Mouse (Mus musculus) right cerebral cortex, postnatal 14 days (tissue): ENCODE results near the gene Dnah2.

ENCODE experiments used
- DNase-seq: peaks from one replicate; pipeline ENCODE4 v3.0.0; 2022

Gene Dnah2

DNA sequence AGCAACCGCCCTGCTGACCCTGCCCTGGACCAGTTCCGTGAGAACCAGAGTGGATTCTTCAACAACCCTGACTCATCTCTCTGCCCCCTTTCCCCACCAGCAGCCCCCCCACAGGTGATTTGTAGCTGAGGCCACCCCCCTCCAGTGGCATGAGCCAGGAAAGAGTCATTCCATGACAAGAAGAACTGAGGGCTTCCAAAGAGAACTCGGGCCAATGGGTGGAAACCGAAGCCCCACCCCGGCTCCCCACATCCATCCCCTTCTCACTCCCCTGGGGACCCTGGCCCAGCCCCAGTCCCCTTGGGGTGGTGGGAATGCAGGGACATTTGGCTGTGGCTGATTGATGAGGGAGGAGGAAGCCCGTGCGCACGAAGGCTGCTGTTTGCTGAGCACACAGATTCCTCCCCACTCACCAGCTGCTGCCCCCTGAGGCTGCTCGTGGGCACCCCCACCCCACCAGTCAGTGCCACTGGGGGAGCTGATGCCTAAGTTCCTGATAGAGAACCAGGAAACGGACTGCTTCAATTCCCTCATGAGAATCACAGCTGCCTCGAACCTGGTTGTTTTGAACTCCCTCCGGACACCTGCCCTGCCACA lies at the start of gene Dnah2:
Dnah2 (minus strand) TSS at position 51 of the 597 bp plus-strand sequence.
- DNase-seq = no peak

DNA sequence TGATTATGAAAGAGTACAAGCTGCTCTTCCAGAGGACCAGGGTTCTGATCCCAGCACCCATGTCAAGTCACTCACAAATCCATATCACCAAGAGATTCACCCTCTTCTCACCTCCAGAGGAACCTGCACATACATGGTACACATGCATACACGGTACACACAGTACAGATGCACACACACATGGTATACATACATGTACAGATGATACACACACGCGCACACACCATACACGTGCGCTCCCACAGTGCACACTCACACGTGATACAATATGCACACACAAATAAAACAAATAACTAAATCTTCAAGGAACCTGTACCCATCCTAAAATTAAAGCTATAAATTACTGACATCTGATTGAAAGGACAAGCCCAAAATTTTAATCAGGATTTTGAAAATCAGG lies 45.9 kb upstream of the Dnah2 start:
- no peak for DNase-seq

- no peak for DNase-seq
Measured at GRCm38 (mm10) chr11:69592799-69593198, 43.9 kb upstream of the Dnah2 start.

- DNase-seq = peak; percentile 78
Measured at GRCm38 (mm10) chr11:69591899-69592637, 43.2 kb upstream of the Dnah2 start.

DNA sequence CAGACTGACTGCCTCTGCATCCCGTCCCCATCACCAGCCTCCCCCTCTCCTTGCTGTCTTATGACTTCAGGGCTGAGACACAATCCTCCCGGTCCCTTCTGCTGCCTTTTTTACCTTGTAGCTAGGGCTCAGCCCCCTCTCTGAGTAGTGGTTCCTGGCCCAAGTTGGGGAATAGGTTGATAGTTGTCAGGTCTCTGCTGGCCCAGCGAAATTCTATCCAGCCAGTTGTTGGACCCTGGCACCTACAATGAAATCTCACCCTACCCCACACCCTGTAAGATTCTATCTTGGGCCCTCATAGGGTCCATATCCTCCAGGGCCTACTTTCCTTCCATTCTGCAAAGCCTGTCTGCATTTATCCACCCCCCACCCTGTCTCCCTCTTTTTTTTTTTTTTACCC lies 42.5 kb upstream of the Dnah2 start:
- DNase-seq = no peak

DNA sequence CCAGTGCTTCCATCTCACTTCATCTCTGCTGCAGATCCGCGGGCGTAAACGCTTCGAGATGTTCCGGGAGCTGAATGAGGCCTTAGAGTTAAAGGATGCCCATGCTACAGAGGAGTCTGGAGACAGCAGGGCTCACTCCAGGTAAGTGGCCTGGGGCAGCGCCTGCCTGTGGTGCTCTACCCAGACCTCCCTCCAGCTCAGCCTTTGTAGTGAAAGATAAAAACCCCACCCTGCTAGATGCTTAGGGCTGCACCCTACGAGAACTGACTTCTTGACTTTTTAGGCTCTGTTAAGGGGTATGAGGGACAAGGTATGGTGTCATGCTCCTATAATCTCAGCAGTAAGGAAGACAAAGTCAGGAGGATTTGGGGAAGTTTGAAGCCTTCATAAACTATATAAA lies 41.7 kb upstream of the Dnah2 start:
- DNase-seq = no peak

DNA sequence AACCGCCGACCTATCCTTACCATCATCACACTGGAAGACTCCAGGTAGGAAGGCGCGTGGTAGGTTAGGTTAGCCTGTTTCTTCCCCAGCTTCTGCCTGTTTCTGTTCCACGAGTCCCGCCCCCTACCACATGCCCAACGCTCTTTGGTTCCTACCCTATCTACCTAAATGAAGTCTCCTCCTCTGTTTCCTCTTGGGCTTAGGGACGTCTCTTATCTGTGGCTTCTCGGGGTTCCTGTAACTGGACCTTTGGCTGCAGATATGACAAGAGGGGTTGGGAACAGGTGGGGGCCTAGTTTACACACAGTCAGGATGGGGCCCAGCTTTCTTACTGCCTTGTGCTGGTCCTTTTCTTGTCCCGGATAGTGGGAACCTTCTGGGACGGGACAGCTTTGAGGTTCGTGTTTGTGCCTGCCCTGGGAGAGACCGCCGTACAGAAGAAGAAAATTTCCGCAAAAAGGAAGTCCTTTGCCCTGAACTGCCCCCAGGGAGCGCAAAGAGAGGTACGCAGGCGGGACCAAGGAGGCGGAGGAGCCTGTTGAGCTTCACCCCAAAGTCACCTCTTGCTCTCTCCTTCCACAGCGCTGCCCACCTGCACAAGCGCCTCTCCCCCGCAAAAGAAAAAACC lies 40.4 kb upstream of the Dnah2 start:
- DNase-seq = no peak

GRCm38 (mm10) chr11:69585718-69586325 lies 36.9 kb upstream of the Dnah2 start:
- no peak for DNase-seq

DNA sequence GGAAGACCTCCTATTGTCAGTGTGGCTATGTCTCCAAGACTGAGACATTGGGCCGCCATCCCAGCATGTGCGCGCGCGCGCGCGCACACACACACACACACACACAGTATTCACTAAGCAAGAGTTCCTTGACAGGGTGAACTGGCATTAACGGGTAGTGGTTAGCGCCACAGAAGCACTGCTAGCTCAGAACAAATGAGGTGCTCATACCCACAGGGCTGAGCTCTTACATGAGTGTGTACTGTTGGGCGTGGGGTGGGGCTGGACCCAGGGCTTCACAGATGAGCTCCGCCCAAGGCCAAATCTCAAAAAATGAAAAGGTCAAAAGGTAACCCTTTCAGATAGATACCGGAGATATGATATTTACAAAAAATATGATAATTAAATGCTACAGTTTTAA lies 36.0 kb upstream of the Dnah2 start:
- no peak for DNase-seq

- DNase-seq = no peak
Measured at GRCm38 (mm10) chr11:69584008-69584407, 35.1 kb upstream of the Dnah2 start.

DNA sequence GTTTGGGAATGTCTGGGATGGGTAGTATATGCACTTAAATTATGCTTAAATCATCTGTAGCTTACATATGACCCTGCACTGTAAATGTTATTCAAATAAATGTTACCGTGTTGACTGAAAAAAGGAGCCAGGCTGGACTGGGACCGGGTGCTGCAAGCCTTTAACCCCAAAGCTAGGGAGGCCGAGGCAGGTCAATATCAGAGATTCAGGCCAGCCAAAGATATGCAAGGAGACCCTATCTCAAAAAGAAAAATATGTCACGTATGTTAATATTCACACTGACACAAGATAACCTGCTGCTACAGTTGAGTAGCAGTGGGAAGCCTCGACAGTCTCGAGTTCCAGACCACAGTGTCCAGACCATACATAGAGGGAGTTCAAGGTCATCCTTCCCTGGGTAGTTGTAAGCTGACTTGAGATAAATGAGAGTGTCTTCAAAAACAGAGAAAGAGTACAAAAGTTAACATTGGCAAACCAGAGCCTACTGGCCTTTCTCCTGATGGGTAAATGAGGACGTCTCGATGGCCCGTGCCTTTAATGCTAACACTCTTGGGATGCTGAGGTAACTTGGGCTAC lies 33.4 kb upstream of the Dnah2 start:
- DNase-seq = no peak

GRCm38 (mm10) chr11:69581814-69582213 lies 32.9 kb upstream of the Dnah2 start:
- DNase-seq = no peak

GRCm38 (mm10) chr11:69581147-69581688 lies 32.3 kb upstream of the Dnah2 start:
- DNase-seq = peak; percentile 87

GRCm38 (mm10) chr11:69580572-69581146 lies 31.7 kb upstream of the Dnah2 start:
- no peak for DNase-seq

DNA sequence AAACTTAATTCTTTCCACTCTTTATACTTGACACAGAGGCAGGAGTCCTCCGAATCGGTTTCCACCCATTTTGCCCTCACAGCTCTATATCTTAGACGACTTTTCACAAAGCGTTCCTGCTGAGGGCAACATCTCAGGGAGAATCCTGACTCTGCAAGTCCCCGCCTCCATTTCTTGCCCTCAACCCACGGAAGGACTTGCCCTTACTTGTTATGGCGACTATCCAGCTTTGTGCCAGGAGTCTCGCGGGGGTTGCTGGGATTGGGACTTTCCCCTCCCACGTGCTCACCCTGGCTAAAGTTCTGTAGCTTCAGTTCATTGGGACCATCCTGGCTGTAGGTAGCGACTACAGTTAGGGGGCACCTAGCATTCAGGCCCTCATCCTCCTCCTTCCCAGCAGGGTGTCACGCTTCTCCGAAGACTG lies 31.2 kb upstream of the Dnah2 start, which contains the start of the genes Wrap53 and Trp53:
Wrap53 (minus strand) TSS at position 165 of the 424 bp plus-strand sequence.
Trp53 (plus strand) TSS at position 269 of the 424 bp plus-strand sequence.
- DNase-seq = peak; percentile 78

GRCm38 (mm10) chr11:69579128-69580017 lies 30.5 kb upstream of the Dnah2 start:
- DNase-seq = peak; percentile 93

GRCm38 (mm10) chr11:69578301-69578700 lies 29.4 kb upstream of the Dnah2 start:
- no peak for DNase-seq

- DNase-seq = no peak
Measured at GRCm38 (mm10) chr11:69576307-69576706, 27.4 kb upstream of the Dnah2 start.

DNA sequence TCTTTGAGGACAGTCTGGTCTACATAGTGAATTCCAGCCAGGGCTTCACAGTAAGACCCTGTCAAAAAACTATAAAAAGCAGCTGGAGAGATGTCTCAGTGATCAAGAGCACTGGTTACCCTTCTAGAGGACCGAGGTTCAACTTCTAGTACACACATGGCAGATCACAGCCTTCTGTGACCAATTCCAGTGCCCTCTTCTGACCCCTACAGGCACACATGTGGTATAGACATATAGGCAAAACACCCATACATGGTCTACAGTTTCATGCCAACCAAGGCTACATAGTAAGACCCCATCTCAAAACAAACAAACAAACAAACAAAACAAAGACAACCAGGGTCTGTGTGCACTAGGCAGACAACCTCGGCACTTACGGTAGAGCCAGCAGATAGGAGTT lies 26.3 kb upstream of the Dnah2 start:
- no peak for DNase-seq

DNA sequence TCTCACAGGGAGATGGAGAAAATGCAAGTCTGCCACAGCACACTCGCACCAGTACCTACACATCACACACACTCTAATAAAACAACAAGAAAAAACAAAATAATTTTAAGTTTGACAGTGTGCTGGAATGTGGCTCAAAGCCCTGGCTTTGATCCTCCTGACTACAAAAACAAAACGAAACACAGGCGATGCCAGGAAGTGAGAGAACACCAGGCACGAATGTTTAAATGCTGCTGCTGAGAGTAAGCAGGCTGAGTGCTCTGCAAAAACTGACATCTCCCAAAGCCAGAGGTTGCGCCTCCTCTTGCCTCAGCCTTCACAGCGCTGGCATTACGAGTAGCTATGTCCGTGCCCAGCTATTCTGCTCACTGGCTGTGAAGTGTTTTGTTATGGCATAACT lies 16.2 kb upstream of the Dnah2 start:
- no peak for DNase-seq

DNA sequence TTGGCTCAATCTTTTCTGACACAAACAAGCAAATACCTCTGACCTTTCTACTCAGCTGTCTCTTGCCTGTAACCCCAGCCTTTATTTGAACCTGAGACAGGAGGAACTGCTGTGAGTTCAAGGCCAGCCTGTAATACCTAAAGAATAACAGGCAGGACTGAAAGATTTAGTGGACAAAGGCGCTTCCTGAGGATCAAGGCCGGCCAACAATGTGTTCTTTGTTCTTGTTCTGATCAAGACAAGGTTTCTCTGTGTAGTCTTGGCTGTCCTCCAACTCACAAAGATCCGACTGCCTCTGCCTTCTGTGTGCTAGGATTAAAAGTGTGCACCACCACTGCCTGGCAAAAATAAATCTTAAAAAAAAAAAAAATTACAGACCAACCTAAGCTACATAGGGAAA lies 15.5 kb upstream of the Dnah2 start:
- no peak for DNase-seq
